Mouse (Mus musculus) kidney, adult 8-10 months (tissue): ENCODE results near the gene Gabbr2.

ENCODE experiments used
- DNase-seq, 2 experiments: peaks; one replicate each; pipeline ENCODE4 v3.0.0; 2022

Gene Gabbr2

GRCm38 (mm10) chr4:46914606-46915005 is 77.1 kb downstream of the Gabbr2 start:
- DNase-seq: no peak

- no peak for DNase-seq
Measured at GRCm38 (mm10) chr4:46906036-46906691, 85.5 kb downstream of the Gabbr2 start.

- DNase-seq: no peak
Measured at GRCm38 (mm10) chr4:46905152-46905551, 86.5 kb downstream of the Gabbr2 start.

- DNase-seq: no peak
Measured at GRCm38 (mm10) chr4:46904129-46904528, 87.5 kb downstream of the Gabbr2 start.

- DNase-seq: peak in 1 of 2 experiments; percentile 11
Measured at GRCm38 (mm10) chr4:46898546-46898945, 93.1 kb downstream of the Gabbr2 start.

- peak in 1 of 2 experiments; percentile 13 for DNase-seq
Measured at GRCm38 (mm10) chr4:46897634-46898399, 93.9 kb downstream of the Gabbr2 start.

- DNase-seq: peak in 1 of 2 experiments; percentile 44
Measured at GRCm38 (mm10) chr4:46894144-46894543, 97.5 kb downstream of the Gabbr2 start.

- no peak for DNase-seq
Measured at GRCm38 (mm10) chr4:46889175-46889574, 102.5 kb downstream of the Gabbr2 start.

GRCm38 (mm10) chr4:46885627-46886383 is 105.9 kb downstream of the Gabbr2 start:
- no peak for DNase-seq

- DNase-seq: no peak
Measured at GRCm38 (mm10) chr4:46884132-46884531, 107.5 kb downstream of the Gabbr2 start.

- DNase-seq: no peak
Measured at GRCm38 (mm10) chr4:46883546-46883945, 108.1 kb downstream of the Gabbr2 start.

GRCm38 (mm10) chr4:46883047-46883446 is 108.6 kb downstream of the Gabbr2 start:
- DNase-seq: no peak

- DNase-seq: no peak
Measured at GRCm38 (mm10) chr4:46881271-46881670, 110.4 kb downstream of the Gabbr2 start.

- no peak for DNase-seq
Measured at GRCm38 (mm10) chr4:46879943-46880342, 111.7 kb downstream of the Gabbr2 start.

- no peak for DNase-seq
Measured at GRCm38 (mm10) chr4:46872750-46873149, 118.9 kb downstream of the Gabbr2 start.

- DNase-seq: peak; percentile 83
Measured at GRCm38 (mm10) chr4:46870157-46870556, 121.5 kb downstream of the Gabbr2 start.

GRCm38 (mm10) chr4:46869380-46869779 is 122.3 kb downstream of the Gabbr2 start:
- peak; percentile 52 to 64 for DNase-seq

- DNase-seq: peak; percentile 13 to 69
Measured at GRCm38 (mm10) chr4:46868921-46869320, 122.8 kb downstream of the Gabbr2 start.

- peak; percentile 48 to 78 for DNase-seq
Measured at GRCm38 (mm10) chr4:46868181-46868580, 123.5 kb downstream of the Gabbr2 start.

- no peak for DNase-seq
Measured at GRCm38 (mm10) chr4:46867779-46868178, 123.9 kb downstream of the Gabbr2 start.

- no peak for DNase-seq
Measured at GRCm38 (mm10) chr4:46866070-46866469, 125.6 kb downstream of the Gabbr2 start.

GRCm38 (mm10) chr4:46863721-46864120 is 128.0 kb downstream of the Gabbr2 start:
- DNase-seq: no peak

GRCm38 (mm10) chr4:46862677-46863076 is 129.0 kb downstream of the Gabbr2 start:
- DNase-seq: no peak

- DNase-seq: no peak
Measured at GRCm38 (mm10) chr4:46860586-46860985, 131.1 kb downstream of the Gabbr2 start.
